Comparison of ENCODE assay signal across 20 mouse cellular contexts in the genomic region with DNA sequence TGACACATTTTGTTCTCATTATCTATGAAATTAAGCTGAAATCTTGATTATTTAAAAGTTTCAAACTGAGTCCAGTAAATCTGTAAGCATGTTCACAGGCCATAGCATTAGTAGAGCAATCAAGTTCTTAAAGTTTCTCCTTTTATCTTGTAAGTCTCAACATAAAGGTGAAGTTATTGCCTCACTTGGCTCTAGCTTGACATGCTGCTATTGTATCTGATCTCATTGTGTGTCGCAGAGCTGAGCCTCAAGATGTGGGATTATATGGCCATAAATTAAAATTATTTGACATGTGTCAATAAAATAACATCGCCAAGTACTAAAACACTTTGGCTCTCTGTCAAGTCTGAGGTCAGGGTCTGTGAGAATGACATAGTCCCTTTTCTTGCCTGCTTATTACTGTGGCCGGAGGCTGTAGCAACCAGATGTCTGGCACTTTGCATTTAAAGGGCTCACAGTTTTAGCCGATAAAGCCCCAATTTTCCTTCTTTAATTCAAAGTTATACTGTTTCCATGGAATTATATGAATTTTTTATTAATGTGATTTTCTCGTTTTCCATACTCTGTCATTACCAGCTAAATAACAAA.
"Had no signal": no experiment of that assay in that cellular context is flagged by ENCODE, and none has a peak within 500 bp of the region (broad histone marks: within the 10 kb centered on the region; RNA-seq: fewer than 3 reads in every experiment).

No protein-coding gene starts in this region.

- DNase-seq: lung, adult 18-20 months; lung, postnatal 10 days; lung, postnatal 4 days; midbrain, embryonic 14.5 days; retina, postnatal 1 day; right cerebral cortex, adult 18-20 months; right cerebral cortex, postnatal 25 days; right cerebral cortex, postnatal 4 days; spleen, adult 18-20 months; thymus, postnatal 14 days; thymus, postnatal 36 days had no signal

- ATAC-seq: midbrain, embryonic 16.5 days had no signal

- H3K36me3 ChIP-seq: lung, embryonic 15.5 days; midbrain, embryonic 10.5 days; midbrain, embryonic 12.5 days; neural tube, embryonic 13.5 days; neural tube, embryonic 15.5 days; stomach, embryonic 15.5 days had no signal

- H3K4me2 ChIP-seq: lung, embryonic 15.5 days; midbrain, embryonic 12.5 days; neural tube, embryonic 13.5 days; neural tube, embryonic 15.5 days; stomach, embryonic 15.5 days had no signal

- H3K27ac ChIP-seq: lung, embryonic 15.5 days; midbrain, embryonic 10.5 days; midbrain, embryonic 12.5 days; neural tube, embryonic 13.5 days; neural tube, embryonic 15.5 days; stomach, embryonic 15.5 days; stomach, postnatal 0 days had no signal

- H3K9ac ChIP-seq: lung, embryonic 15.5 days; midbrain, embryonic 12.5 days; neural tube, embryonic 13.5 days; neural tube, embryonic 15.5 days; stomach, embryonic 15.5 days had no signal

- H3K27me3 ChIP-seq: lung, embryonic 15.5 days; midbrain, embryonic 12.5 days; neural tube, embryonic 13.5 days; neural tube, embryonic 15.5 days; stomach, embryonic 15.5 days had no signal

- H3K9me3 ChIP-seq: lung, embryonic 15.5 days; midbrain, embryonic 10.5 days; midbrain, embryonic 12.5 days; neural tube, embryonic 13.5 days; neural tube, embryonic 15.5 days; stomach, embryonic 15.5 days had no signal

- H3K4me1 ChIP-seq: lung, embryonic 15.5 days; midbrain, embryonic 10.5 days; midbrain, embryonic 12.5 days; neural tube, embryonic 13.5 days; neural tube, embryonic 15.5 days; stomach, embryonic 15.5 days had no signal

- H3K4me3 ChIP-seq: lung, embryonic 15.5 days; midbrain, embryonic 10.5 days; midbrain, embryonic 12.5 days; myocyte; neural tube, embryonic 13.5 days; neural tube, embryonic 15.5 days; stomach, embryonic 15.5 days had no signal
